Mouse (Mus musculus) stomach, postnatal 0 days (tissue): Measurements from ENCODE around the gene Tial1.

Experiments used
- CTCF ChIP-seq: IDR thresholded peaks from 2 replicates; pipeline ENCODE4 v1.5.1; 2016; ENCODE audit warnings: antibody characterized with exemption, low read depth, mild to moderate bottlenecking, moderate library complexity
- EP300 ChIP-seq: optimal IDR thresholded peaks from 2 replicates; pipeline ENCODE3; 2016; ENCODE audit warnings: antibody characterized with exemption

GRCm38 (mm10) chr7:128461285-128462215 is at the start of gene Tial1:
- TF ChIP-seq EP300 (peak; percentile 54), CTCF (no peak)
